Mouse (Mus musculus): ENCODE measurements around the gene Fchsd2.

GRCm38 (mm10) chr7:101316591-101317001, 223.9 kb downstream of the Fchsd2 start:
- TF ChIP-seq CTCF (IDR thresholded peaks at IDR 0.05; ENCODE audit: low read depth, low read length), result no peak
- no peak for TF ChIP-seq POLR2A (IDR thresholded peaks at IDR 0.05; ENCODE audit: borderline replicate concordance, low read depth, low read length)

Measured in bone marrow macrophage, adult 2 months (primary cell).